Mouse (Mus musculus) cortical plate, adult 2 months (tissue): ENCODE results near the gene Mknk1.

Experiments used
- CTCF ChIP-seq: fragments of 200-500 bp; IDR thresholded peaks from 2 replicates; pipeline ENCODE4 v1.5.1; 2011; ENCODE audit warnings: mild to moderate bottlenecking, control low read depth, low read length; ENCODE audit not compliant: insufficient read depth; ENCODE audit errors: extremely low read depth
- POLR2A ChIP-seq: fragments of 200-500 bp; IDR thresholded peaks from 2 replicates; pipeline ENCODE4 v1.6.1; 2011; ENCODE audit warnings: mild to moderate bottlenecking, low read length, control low read depth; ENCODE audit not compliant: insufficient read depth; ENCODE audit errors: extremely low read depth

- no peak for TF ChIP-seq CTCF
- no peak for TF ChIP-seq POLR2A
Measured at GRCm38 (mm10) chr4:115831221-115831620, 7.8 kb upstream of the Mknk1 start.
